Mouse (Mus musculus) forelimb bud, embryonic 11.5 days (tissue): Measurements from ENCODE around the gene Gtdc1.

Source experiments
- DNase-seq: peaks from one replicate; pipeline ENCODE4 v3.0.0-alpha.2; 2012; ENCODE audit warnings: low read depth, low spot score

Gtdc1 gene

DNA sequence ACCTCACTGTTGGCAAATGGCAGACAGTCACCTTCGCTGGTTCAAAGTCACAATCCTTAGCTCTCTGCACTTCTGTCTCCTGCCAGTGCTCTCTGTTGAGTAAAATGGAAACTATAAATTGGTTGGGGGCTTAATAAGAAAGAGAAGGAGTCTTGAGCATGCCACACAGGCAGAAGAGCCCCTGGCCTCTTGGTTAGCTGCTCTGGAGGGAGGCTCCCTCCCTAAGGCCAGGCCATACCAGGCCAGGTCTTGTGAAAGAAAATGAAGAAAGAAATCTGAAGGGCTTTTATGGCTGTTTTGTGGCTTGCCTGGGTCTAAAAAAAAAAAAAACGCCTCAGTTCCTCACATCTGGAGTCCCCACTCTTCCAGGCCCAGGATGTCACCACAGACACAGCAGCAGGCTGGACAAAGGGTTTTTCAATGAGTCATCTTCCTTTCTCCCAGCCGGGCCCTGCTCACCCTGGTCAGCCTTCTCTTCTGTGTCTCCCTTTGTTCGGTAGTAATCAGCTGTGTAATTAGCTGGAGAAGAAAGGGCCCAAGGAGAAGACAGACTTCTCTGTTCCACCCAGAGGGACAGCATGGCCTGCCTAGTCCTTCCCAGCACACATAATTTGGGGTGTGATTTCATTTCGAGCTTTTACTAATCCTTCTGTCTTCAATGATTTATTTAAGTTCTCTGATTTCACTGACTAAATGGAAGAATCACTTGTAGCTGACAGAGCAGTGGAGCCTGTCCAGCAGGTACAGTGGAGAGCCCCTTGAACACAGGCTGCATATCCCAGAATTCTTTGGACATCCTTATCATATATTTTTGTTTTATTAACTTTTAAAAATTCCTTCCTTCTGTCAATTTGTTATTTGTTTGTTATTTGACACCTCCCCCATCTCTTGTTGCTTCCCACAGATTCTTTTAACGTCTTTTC lies 401.1 kb downstream of the Gtdc1 start:
- no peak for DNase-seq

DNA sequence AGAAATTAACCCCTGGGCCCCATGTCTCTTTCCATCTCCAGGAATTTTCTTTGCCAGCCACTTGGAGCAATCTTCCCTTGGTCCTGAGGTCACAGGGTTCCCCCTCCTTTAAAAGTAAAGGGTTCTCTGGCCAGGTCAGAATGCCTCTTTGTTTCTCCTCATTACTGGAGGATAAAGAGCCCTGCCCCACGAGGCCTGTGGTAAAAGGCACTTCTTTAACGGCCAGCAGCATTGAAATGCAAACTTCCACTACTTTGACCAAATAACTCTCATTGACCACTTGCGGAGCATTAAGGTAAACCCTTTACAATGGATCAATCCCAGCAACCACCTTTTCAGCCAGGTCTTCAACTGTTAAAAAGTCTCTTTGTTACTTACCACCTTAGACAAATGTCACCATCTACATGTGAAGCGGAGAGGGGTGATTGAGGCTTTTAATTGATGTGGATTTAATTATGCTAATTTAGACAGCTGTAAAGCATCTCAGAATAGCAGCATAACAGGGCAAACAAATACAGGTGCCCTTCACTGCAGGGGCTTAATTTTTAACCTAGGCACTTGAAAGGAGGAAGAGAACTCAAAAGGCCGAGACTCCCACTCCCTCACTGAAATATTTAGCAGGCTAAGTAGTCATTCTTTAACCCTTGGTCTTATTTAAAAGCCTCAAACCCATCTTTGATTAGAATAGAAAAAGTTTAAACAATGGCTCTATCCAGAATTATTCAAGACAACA lies 402.1 kb downstream of the Gtdc1 start:
- no peak for DNase-seq

DNA sequence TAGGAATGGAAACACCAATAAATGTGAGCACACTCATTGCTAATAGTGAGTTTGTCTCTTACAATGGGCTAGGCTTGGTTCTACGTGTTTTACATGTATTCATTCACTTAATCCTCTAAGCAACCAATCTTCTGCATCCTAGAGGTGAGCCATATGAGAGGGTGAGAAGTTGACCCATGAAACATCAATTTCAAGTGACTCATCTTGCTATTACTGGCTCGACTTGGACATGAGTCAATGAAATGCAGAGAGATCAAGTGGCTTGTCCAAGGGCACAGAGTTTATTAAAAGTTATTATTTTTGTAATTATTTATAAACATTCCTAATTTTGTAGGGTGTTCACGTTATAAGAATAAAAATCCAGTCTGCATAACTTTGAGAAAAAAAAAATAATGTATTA lies 408.2 kb downstream of the Gtdc1 start:
- no peak for DNase-seq

DNA sequence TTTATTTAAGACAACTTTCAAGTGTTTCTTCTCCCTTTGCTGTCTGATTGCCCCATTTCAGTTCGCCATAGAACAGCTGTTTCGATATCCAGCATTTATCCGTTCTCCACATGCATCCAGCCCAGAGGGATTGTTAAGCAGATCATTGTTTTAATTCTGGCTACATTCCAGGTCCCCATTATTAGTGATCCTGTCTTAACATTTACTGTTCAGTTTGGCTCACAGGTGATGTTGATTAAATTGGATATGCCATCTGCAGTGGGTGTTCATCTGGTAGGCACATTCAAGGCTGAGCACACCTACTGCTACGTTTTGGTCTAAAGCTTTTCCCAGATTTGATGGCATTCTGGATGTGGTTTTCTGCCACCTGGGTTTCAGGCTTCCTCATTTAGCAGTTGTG lies 409.4 kb downstream of the Gtdc1 start:
- DNase-seq: no peak
